Mouse (Mus musculus) hindbrain, postnatal 0 days (tissue): ENCODE measurements around the gene Xirp2. TPM values are rescaled to one million over a fixed set of nuclear protein-coding genes. Genes with fewer than 3 reads are reported as not detected.

Source experiments
- ATAC-seq: fragments of 200-750 bp; cut with Nextera tagmentation; 2 replicates; pipeline ENCODE4 v1.8.0; 2017; ENCODE audit warnings: mild to moderate bottlenecking, moderate TSS enrichment, moderate library complexity
- DNase-seq: peaks from one replicate; pipeline ENCODE4 v3.0.0-alpha.2; 2015; ENCODE audit warnings: low spot score
- H3K27ac ChIP-seq: fragments of 300-500 bp; sonication (generic); 2 replicates; pipeline ENCODE4 v1.5.1; 2014; ENCODE audit warnings: mild to moderate bottlenecking
- H3K27me3 ChIP-seq: fragments of 300-500 bp; sonication (generic); 2 replicates; pipeline ENCODE4 v1.6.1; 2014; ENCODE audit warnings: low read length, mixed read lengths; ENCODE audit not compliant: insufficient read depth
- H3K36me3 ChIP-seq: fragments of 300-500 bp; sonication (generic); 2 replicates; pipeline ENCODE4 v1.6.1; 2014; ENCODE audit warnings: low read length, mixed read lengths; ENCODE audit not compliant: insufficient read depth
- H3K4me1 ChIP-seq: fragments of 300-500 bp; sonication (generic); 2 replicates; pipeline ENCODE4 v1.6.1; 2014; ENCODE audit warnings: antibody characterized with exemption, low read length, mixed read lengths; ENCODE audit not compliant: insufficient read depth
- H3K4me2 ChIP-seq: fragments of 300-500 bp; sonication (generic); 2 replicates; pipeline ENCODE4 v1.6.1; 2014; ENCODE audit warnings: low read depth, mild to moderate bottlenecking, low read length, moderate library complexity, mixed read lengths
- H3K4me3 ChIP-seq: fragments of 300-500 bp; sonication (generic); 2 replicates; pipeline ENCODE4 v1.5.1; 2014; ENCODE audit warnings: low read length
- H3K9ac ChIP-seq: fragments of 300-500 bp; sonication (generic); replicated peaks from 2 replicates; pipeline ENCODE4 v1.6.1; 2014; ENCODE audit warnings: mild to moderate bottlenecking, low read length, moderate library complexity, mixed read lengths
- H3K9me3 ChIP-seq: fragments of 300-500 bp; sonication (generic); 2 replicates; pipeline ENCODE4 v1.6.1; 2016; ENCODE audit warnings: low read length, mixed read lengths
- CTCF ChIP-seq: IDR thresholded peaks from 2 replicates; pipeline ENCODE4 v1.5.1; 2016; ENCODE audit warnings: antibody characterized with exemption, control low read depth, low read depth
- WGBS: fragments of 180-500 bp; shearing (Covaris S2); extraction: QIAGEN DNeasy Blood & Tissue Kit; methylation state at CpG from one replicate; pipeline ENCODE4 v1.1.7; 2014; 5-methylcytosine and 5-hydroxymethylcytosine counted together
- polyA plus RNA-seq: library from polyadenylated mRNA; unstranded; fragments of >200 nt; fragmentation: Nextera tagmentation; extraction: Ambion mirVana; gene quantifications from 2 replicates; pipeline ENCODE4 v1.2.1, GENCODE M21; 2015
- total RNA-seq: library from RNA; depleted of rRNA; stranded (reverse); fragments of >200 nt; gene quantifications from 2 replicates; pipeline ENCODE4 v1.2.3, GENCODE M21; 2014

The Xirp2 gene
- total and polyA plus RNA-seq, 2 experiments from 2014 or later: not detected

GRCm38 (mm10) chr2:67487162-67487561, 41.4 kb downstream of the Xirp2 start:
- Histone ChIP-seq H3K4me3 (no peak overlapping the region), H3K36me3 (no peaks in the 10 kb centered on the region), H3K9ac (no peak overlapping the region), H3K27ac (no peak overlapping the region), H3K4me1 (no peaks in the 10 kb centered on the region), H3K4me2 (no peak overlapping the region), H3K27me3 (no peaks in the 10 kb centered on the region), H3K9me3 (no peaks in the 10 kb centered on the region)
- WGBS: 67% methylated on average over 3 of the region's 3 CpGs
- DNase-seq: no peak
- ATAC-seq: no peak
- no peak for TF ChIP-seq CTCF

DNA sequence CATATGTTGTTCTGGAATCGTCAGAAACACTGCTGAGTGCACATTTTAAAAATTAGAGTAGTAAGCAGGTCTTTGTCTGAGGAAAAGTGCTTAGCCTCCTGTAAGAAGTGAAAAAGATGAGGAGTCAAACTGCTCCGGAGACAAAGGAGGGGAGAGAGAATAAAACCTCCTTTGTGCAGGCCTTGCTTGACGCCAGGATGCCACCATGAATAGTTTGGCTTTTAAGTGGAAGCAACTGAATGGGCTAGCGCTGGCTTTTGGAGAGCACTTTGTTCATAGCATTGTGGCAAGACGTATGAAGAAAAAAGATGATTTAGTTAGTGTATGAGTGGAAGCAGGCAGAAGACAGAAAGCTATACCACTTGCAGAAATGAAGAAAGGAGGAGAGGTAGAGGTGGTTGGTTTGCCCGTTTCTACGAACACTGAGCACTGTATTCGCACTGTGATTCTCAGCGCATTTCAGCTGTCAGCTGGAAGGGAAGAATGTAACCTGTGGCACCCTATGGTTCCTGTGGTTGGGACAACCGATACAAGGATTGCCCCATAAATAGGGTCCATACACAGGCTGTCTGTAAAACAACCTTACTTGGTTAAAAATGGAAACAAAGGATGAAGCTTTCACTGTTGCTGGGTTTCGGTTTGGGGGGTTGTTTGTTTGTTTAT, 42.8 kb downstream of the Xirp2 start:
- no peak overlapping the region for H3K9ac ChIP-seq
- 31% methylated on average over 11 of the region's 11 CpGs for WGBS
- H3K9me3 ChIP-seq: no peaks in the 10 kb centered on the region
- ATAC-seq (no peak), DNase-seq (no peak)
- no peaks in the 10 kb centered on the region for H3K27me3 ChIP-seq
- TF ChIP-seq CTCF: no peak
- H3K36me3 ChIP-seq: no peaks in the 10 kb centered on the region
- no peaks in the 10 kb centered on the region for H3K4me1 ChIP-seq
- peak overlapping the region; percentile 11; the same call in 1 of the 2 replicates for H3K4me2 ChIP-seq
- no peak overlapping the region for H3K4me3 ChIP-seq
- no peak overlapping the region for H3K27ac ChIP-seq

DNA sequence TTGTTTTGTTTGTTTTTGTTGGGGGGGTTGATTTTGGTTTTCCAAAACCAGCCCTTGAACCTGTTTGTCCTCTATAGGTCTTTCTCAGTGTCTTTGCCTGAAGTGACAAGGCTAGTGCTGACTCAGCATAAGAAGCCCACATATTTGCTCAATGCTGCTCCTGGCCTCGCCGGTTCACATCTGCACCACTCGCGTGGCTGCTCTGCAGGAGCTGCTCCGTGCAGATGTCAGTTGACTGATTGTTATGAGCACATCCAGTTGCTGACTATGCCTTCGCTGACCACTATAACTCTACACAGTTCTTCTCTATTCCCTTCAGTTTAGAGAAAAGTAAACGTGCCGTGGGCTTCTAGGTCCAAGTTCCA, 43.3 kb downstream of the Xirp2 start:
- no peak overlapping the region for H3K4me3 ChIP-seq
- H3K27me3 ChIP-seq: no peaks in the 10 kb centered on the region
- peak; percentile 7 for DNase-seq
- peak overlapping the region; percentile 11; the same call in 1 of the 2 replicates for H3K4me2 ChIP-seq
- no peaks in the 10 kb centered on the region for H3K36me3 ChIP-seq
- ATAC-seq: no peak
- H3K9me3 ChIP-seq: no peaks in the 10 kb centered on the region
- WGBS: 35% methylated on average over 8 of the region's 8 CpGs
- H3K4me1 ChIP-seq: no peaks in the 10 kb centered on the region
- no peak for TF ChIP-seq CTCF
- no peak overlapping the region for H3K27ac ChIP-seq
- H3K9ac ChIP-seq: no peak overlapping the region

DNA sequence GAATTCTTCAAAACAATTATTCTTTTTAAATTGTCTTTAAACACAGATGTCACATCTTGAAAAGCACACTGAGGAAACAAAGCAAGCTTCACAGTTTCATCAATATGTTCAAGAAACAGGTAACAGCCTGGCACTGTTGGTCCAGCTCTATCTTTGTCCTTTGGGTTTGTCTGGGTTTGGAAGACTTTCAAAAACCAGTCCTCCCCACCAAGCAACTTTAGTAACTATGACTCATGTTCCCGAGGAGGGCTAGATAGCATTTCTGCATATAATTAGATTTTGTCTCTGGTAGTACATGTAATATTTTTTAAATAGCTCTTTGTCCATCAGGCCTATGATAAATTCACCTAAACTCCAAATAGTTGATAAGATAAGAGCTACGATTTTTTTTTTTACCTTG, 59.7 kb downstream of the Xirp2 start:
- DNase-seq (no peak), ATAC-seq (no peak)
- 65% methylated on average over 2 of the region's 2 CpGs for WGBS
- Histone ChIP-seq H3K9me3 (no peaks in the 10 kb centered on the region), H3K36me3 (no peaks in the 10 kb centered on the region), H3K4me2 (no peak overlapping the region), H3K27me3 (no peaks in the 10 kb centered on the region), H3K27ac (no peak overlapping the region), H3K4me3 (no peak overlapping the region), H3K4me1 (no peaks in the 10 kb centered on the region), H3K9ac (no peak overlapping the region)
- TF ChIP-seq CTCF: no peak

DNA sequence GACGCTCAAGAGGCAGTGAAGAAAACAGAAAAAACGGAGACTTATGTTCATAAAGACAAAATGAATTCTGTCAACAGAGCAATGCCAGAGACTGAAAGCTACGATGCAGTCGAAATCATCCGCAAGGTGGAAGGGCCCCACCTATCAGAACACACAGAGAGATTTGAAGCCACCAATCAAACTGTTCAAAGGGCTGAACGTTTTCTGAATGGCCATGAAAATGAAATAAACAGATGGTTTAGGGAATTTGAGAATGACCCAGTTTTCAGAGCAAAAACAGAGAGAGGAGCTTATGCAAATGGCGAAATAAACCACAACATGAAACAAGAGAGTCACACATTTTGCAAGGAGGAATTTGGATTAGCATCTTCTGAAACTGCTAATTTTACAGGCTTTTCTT, 70.6 kb downstream of the Xirp2 start:
- Histone ChIP-seq H3K9me3 (no peaks in the 10 kb centered on the region), H3K4me2 (no peak overlapping the region), H3K4me1 (no peaks in the 10 kb centered on the region), H3K9ac (no peak overlapping the region), H3K27me3 (no peaks in the 10 kb centered on the region), H3K36me3 (no peaks in the 10 kb centered on the region), H3K27ac (no peak overlapping the region), H3K4me3 (no peak overlapping the region)
- no peak for ATAC-seq
- TF ChIP-seq CTCF: no peak
- no peak for DNase-seq
- 92% methylated on average over 7 of the region's 7 CpGs for WGBS

DNA sequence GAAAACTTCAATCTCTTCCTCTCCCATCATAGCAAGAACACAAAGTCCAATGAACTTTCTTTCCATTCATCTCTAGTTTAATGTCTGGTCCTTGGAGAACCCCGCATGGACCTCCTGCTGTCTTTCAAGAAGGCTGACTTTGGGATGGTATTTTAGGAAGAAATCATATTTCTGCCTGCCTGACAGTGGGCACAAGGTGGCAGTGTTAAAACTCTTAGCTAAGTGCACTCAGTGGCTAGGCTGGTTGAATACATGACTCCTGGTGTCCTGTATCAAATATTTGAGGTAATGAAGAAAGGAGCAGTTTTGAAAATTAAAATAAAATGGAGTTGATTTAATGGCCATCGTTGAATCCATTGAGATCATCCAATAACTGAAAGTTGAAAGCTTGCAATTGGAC, 89.5 kb downstream of the Xirp2 start:
- Histone ChIP-seq H3K36me3 (no peaks in the 10 kb centered on the region), H3K9me3 (no peaks in the 10 kb centered on the region), H3K4me2 (no peak overlapping the region), H3K27ac (no peak overlapping the region), H3K4me1 (no peaks in the 10 kb centered on the region), H3K9ac (no peak overlapping the region), H3K27me3 (no peaks in the 10 kb centered on the region), H3K4me3 (no peak overlapping the region)
- WGBS: 94% methylated on average over 2 of the region's 2 CpGs
- no peak for TF ChIP-seq CTCF
- no peak for DNase-seq
- no peak for ATAC-seq

- peak; percentile 5 for DNase-seq
- peaks cover 4% of the 10 kb centered on the region; the same call in 1 of the 2 replicates for H3K4me1 ChIP-seq
- no peak for TF ChIP-seq CTCF
Observed at GRCm38 (mm10) chr2:67539426-67539825, 93.6 kb downstream of the Xirp2 start.

More at GRCm38 (mm10) chr2:67539426-67539825, 93.6 kb downstream of the Xirp2 start:
- Histone ChIP-seq H3K27ac (no peak overlapping the region), H3K4me2 (no peak overlapping the region), H3K4me3 (no peak overlapping the region), H3K36me3 (no peaks in the 10 kb centered on the region), H3K9ac (no peak overlapping the region), H3K27me3 (no peaks in the 10 kb centered on the region), H3K9me3 (no peaks in the 10 kb centered on the region)
- 63% methylated on average over 6 of the region's 6 CpGs for WGBS
- no peak for ATAC-seq
